Mouse (Mus musculus) MEL (cell line): ENCODE measurements around the gene Epha3. TPM values are rescaled to one million over a fixed set of nuclear protein-coding genes. Genes with fewer than 3 reads are reported as not detected.

Experiments used
- DNase-seq: peaks from one replicate; pipeline ENCODE4 v3.0.0; 2011; ENCODE audit warnings: low read depth, low spot score
- H3K27ac ChIP-seq: 2 replicates; pipeline ENCODE4 v1.5.1; 2012; ENCODE audit warnings: low read depth, mild to moderate bottlenecking, control low read depth, low read length, moderate library complexity; ENCODE audit not compliant: control insufficient read depth
- H3K27me3 ChIP-seq, 2 experiments: fragments of 150-350 bp in 1 of 2; sonication (generic) in 1 of 2; 2 replicates each; pipeline ENCODE4 v1.6.1; 2012; ENCODE audit warnings: low read length in 2 of 2, mild to moderate bottlenecking in 2 of 2, improper control_type of control experiment in 1 of 2, moderate library complexity in 1 of 2; ENCODE audit not compliant: insufficient read depth in 2 of 2, control insufficient read depth in 1 of 2
- H3K36me3 ChIP-seq, 2 experiments: 2 replicates each; pipeline ENCODE4 v1.6.1; 2012 to 2014; ENCODE audit warnings: low read length in 2 of 2, improper control_type of control experiment in 1 of 2, inconsistent platforms in 1 of 2, mild to moderate bottlenecking in 1 of 2; ENCODE audit not compliant: insufficient read depth in 2 of 2, control insufficient read depth in 1 of 2
- H3K4me1 ChIP-seq, 2 experiments: fragments of 150-350 bp in 1 of 2; sonication (generic) in 1 of 2; 2 replicates each; pipeline ENCODE4 v1.6.1; 2012; ENCODE audit warnings: low read length in 2 of 2, improper control_type of control experiment in 1 of 2, mild to moderate bottlenecking in 1 of 2; ENCODE audit not compliant: insufficient read depth in 2 of 2, control insufficient read depth in 1 of 2
- H3K4me3 ChIP-seq, 2 experiments: fragments of 150-350 bp in 1 of 2; sonication (generic) in 1 of 2; 2 replicates each; pipeline ENCODE4 v1.5.1; 2012; ENCODE audit warnings: low read depth in 2 of 2, low read length in 2 of 2, mild to moderate bottlenecking in 2 of 2, moderate library complexity in 2 of 2, control low read depth in 1 of 2, improper control_type of control experiment in 1 of 2; ENCODE audit not compliant: control insufficient read depth in 1 of 2, insufficient read depth in 1 of 2
- H3K79me2 ChIP-seq: 2 replicates; pipeline ENCODE4 v1.6.1; 2012; ENCODE audit warnings: mild to moderate bottlenecking, low read length, moderate library complexity; ENCODE audit not compliant: control insufficient read depth, poor library complexity, insufficient read depth
- H3K9ac ChIP-seq: 2 replicates; pipeline ENCODE4 v1.6.1; 2012; ENCODE audit warnings: low read depth, mild to moderate bottlenecking, control low read depth, low read length, moderate library complexity; ENCODE audit not compliant: control insufficient read depth, poor library complexity, severe bottlenecking
- H3K9me3 ChIP-seq: fragments of 150-350 bp; sonication (generic); replicated peaks from 2 replicates; pipeline ENCODE4 v1.6.1; 2012; ENCODE audit warnings: mild to moderate bottlenecking, low read length, improper control_type of control experiment, moderate library complexity; ENCODE audit not compliant: insufficient read depth
- BHLHE40 ChIP-seq: IDR thresholded peaks from 2 replicates; pipeline ENCODE4 v1.6.1; 2012; ENCODE audit warnings: low read depth, mild to moderate bottlenecking, inconsistent platforms, low read length, improper control_type of control experiment, borderline replicate concordance
- CHD2 ChIP-seq: IDR thresholded peaks from 2 replicates; pipeline ENCODE4 v1.6.1; 2011; ENCODE audit warnings: low read length, improper control_type of control experiment
- CTCF ChIP-seq, 3 experiments: IDR thresholded peaks in 2 of 3; conservative IDR thresholded peaks in 1 of 3; 2 replicates each; pipeline ENCODE4 v1.5.1; 2011 to 2012; ENCODE audit warnings: low read length in 3 of 3, low read depth in 2 of 3, mild to moderate bottlenecking in 2 of 3, improper control_type of control experiment in 1 of 3, inconsistent platforms in 1 of 3, mixed read lengths in 1 of 3, moderate library complexity in 1 of 3; ENCODE audit not compliant: control insufficient read depth in 1 of 3, insufficient read depth in 1 of 3, poor library complexity in 1 of 3, severe bottlenecking in 1 of 3
- ELF1 ChIP-seq: IDR thresholded peaks from 2 replicates; pipeline ENCODE4 v1.6.1; 2014; ENCODE audit warnings: low read depth, mild to moderate bottlenecking, inconsistent platforms, low read length, improper control_type of control experiment, moderate library complexity
- HCFC1 ChIP-seq: IDR thresholded peaks from 2 replicates; pipeline ENCODE4 v1.6.1; 2012; ENCODE audit warnings: low read depth, mild to moderate bottlenecking, inconsistent platforms, low read length, improper control_type of control experiment, moderate library complexity
- MAX ChIP-seq: IDR thresholded peaks from 2 replicates; pipeline ENCODE4 v1.6.1; 2011; ENCODE audit warnings: low read length, improper control_type of control experiment
- MAZ ChIP-seq: IDR thresholded peaks from 2 replicates; pipeline ENCODE4 v1.6.1; 2012; ENCODE audit warnings: low read depth, mild to moderate bottlenecking, inconsistent platforms, low read length, improper control_type of control experiment
- NELFE ChIP-seq: IDR thresholded peaks from 2 replicates; pipeline ENCODE4 v1.6.1; 2011; ENCODE audit warnings: low read depth, low read length, improper control_type of control experiment
- POLR2AphosphoS5 ChIP-seq: IDR thresholded peaks from 2 replicates; pipeline ENCODE4 v1.6.1; 2012; ENCODE audit warnings: low read depth, borderline replicate concordance, mild to moderate bottlenecking, inconsistent platforms, low read length, moderate library complexity, mixed read lengths
- SIN3A ChIP-seq: IDR thresholded peaks from 2 replicates; pipeline ENCODE4 v1.6.1; 2012; ENCODE audit warnings: low read length, improper control_type of control experiment, inconsistent platforms
- TBP ChIP-seq: IDR thresholded peaks from 2 replicates; pipeline ENCODE4 v1.8.0; 2011; ENCODE audit warnings: low read depth, low read length, improper control_type of control experiment
- UBTF ChIP-seq: IDR thresholded peaks from 2 replicates; pipeline ENCODE4 v1.6.1; 2012; ENCODE audit warnings: low read depth, mild to moderate bottlenecking, inconsistent platforms, low read length, improper control_type of control experiment, moderate library complexity, borderline replicate concordance; ENCODE audit not compliant: insufficient read depth
- USF1 ChIP-seq: IDR thresholded peaks from 2 replicates; pipeline ENCODE4 v1.6.1; 2014; ENCODE audit warnings: low read depth, mild to moderate bottlenecking, inconsistent platforms, low read length, improper control_type of control experiment, moderate library complexity
- USF2 ChIP-seq, 2 experiments: IDR thresholded peaks; 2 replicates each; pipeline ENCODE4 v1.6.1; 2011 to 2012; ENCODE audit warnings: improper control_type of control experiment in 2 of 2, low read length in 2 of 2, borderline replicate concordance in 1 of 2, inconsistent platforms in 1 of 2, low read depth in 1 of 2, mild to moderate bottlenecking in 1 of 2; ENCODE audit not compliant: insufficient read depth in 1 of 2
- polyA plus RNA-seq, 2 experiments: library from polyadenylated mRNA; stranded (reverse) in 1 of 2; unstranded in 1 of 2; fragments of >175 nt in 1 of 2; fragments of >200 nt in 1 of 2; gene quantifications; 2 replicates each; pipeline versions ENCODE4 v1.2.1 to v1.2.4; 2012; ENCODE audit warnings: low replicate concordance in 2 of 2, low read depth in 1 of 2; ENCODE audit not compliant: insufficient read length in 2 of 2, insufficient read depth in 1 of 2, missing spikeins in 1 of 2
- total RNA-seq: library from RNA; depleted of rRNA; stranded (reverse); fragments of 300-350 nt; gene quantifications from 2 replicates; pipeline ENCODE4 v1.2.3, GENCODE M21; 2012

The Epha3 gene
- total and polyA plus RNA-seq, 3 experiments, result not detected

DNA sequence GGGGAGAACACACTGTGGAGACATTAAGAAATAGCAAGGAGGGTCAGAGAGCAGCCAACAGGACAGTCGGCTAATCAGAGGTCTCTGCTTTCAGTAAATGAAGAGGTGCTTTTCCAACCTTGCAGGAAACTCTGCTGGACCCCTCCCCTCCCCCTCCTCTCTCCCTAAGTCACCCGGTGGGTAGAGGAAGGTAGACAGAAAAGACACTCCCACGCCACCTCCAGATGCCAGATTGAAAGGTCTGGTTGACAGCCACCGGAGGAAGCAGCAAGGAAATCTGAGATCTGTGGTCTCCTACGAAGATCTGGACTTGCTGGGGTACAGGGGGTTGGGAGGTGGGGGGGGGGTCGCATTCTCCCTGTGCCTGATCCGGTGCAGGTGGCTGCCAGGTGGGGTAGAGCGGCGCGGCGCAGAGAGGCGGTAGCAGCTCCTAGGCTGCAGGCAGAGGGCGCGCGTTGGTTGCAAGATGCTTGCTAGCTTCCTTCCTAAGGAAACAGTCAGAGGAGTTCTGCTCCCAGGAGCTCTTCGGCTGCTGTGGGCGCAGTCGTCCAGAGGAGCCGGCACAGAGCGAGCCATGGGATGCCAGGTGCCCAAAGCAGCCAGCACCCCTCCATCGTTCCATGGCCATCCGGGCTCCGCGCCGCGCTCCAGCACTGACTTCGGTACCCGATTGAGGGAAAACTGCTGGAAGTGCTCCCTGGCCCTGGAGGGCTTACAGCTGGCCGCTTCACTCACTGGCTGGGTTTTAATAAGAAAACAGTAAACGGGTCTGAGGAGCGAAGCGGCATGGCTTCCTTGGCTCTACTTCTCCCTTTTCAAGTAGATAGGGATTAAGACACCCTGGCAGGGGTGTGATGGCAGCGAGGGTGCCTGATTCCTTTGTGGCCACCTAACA, 7.1 kb downstream of the Epha3 start:
- H3K27ac ChIP-seq, result no peak overlapping the region
- no peak overlapping the region for H3K9ac ChIP-seq
- TF ChIP-seq SIN3A, result no peak
- TF ChIP-seq NELFE, result no peak
- no peak for TF ChIP-seq TBP
- no peak for TF ChIP-seq UBTF
- no peak overlapping the region for H3K4me3 ChIP-seq
- no peak for DNase-seq
- no peaks in the 10 kb centered on the region for H3K27me3 ChIP-seq
- no peaks in the 10 kb centered on the region for H3K4me1 ChIP-seq
- no peaks in the 10 kb centered on the region for H3K9me3 ChIP-seq
- H3K36me3 ChIP-seq, result no peaks in the 10 kb centered on the region
- H3K79me2 ChIP-seq, result no peaks in the 10 kb centered on the region

DNA sequence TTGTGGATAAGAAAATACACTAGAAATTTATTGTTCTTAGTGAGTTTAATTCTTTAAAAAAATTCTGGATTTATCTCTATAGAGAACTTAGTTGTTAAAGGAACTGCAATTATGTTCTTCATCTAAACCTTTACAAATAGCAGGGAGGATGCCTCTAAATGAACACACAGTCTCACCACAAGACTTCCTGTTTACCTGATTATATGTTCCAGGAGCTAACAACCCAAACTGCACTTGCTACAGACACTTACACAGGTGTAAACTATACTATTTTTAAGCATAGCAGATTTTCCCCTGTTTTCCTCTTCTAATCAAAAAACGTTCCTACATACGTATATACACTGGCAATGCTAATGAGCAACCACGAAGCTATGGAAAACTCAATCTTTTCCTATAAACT, 13.7 kb downstream of the Epha3 start:
- Histone ChIP-seq H3K4me3 (no peak overlapping the region), H3K27me3 (no peaks in the 10 kb centered on the region), H3K36me3 (no peaks in the 10 kb centered on the region), H3K4me1 (no peaks in the 10 kb centered on the region), H3K9me3 (no peaks in the 10 kb centered on the region), H3K79me2 (no peaks in the 10 kb centered on the region), H3K9ac (no peak overlapping the region), H3K27ac (no peak overlapping the region)
- TF ChIP-seq HCFC1 (no peak), USF2 (IDR thresholded peaks at IDR 0.05; ENCODE audit: borderline replicate concordance in 1 of 2, insufficient read depth in 1 of 2, low read depth in 1 of 2, low read length in 2 of 2) (no peak), POLR2AphosphoS5 (no peak), ELF1 (no peak), CTCF (IDR thresholded peaks at IDR 0.05 in 2 of 3, conservative IDR thresholded peaks at IDR 0.05 in 1 of 3; ENCODE audit: control insufficient read depth in 1 of 3, insufficient read depth in 1 of 3, low read depth in 2 of 3, low read length in 3 of 3, poor library complexity in 1 of 3, severe bottlenecking in 1 of 3) (no peak), SIN3A (no peak), MAX (no peak)
- DNase-seq, result no peak

DNA sequence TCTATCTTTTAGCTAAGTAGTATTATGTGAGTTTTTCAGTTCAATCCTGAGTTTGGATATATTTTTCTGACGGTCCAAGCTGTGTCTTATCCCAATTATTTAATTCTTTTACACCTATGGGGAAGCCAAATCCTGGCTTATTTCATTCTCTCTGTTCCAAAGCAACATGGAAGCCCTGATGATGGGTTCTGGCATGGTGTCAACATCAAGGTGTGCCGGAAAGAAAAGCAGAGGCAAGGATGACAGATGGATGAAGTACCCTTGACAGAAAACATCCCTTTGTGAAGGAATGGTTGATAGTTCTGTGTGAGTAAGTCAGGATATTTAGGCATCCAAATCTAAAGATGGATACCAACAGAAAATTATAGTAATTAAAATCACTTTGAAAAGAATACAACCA, 21.1 kb downstream of the Epha3 start:
- no peaks in the 10 kb centered on the region for H3K4me1 ChIP-seq
- H3K79me2 ChIP-seq, result no peaks in the 10 kb centered on the region
- H3K27me3 ChIP-seq, result no peaks in the 10 kb centered on the region
- no peaks in the 10 kb centered on the region for H3K9me3 ChIP-seq
- DNase-seq, result no peak
- H3K27ac ChIP-seq, result no peak overlapping the region
- H3K4me3 ChIP-seq, result no peak overlapping the region
- no peaks in the 10 kb centered on the region for H3K36me3 ChIP-seq
- no peak for TF ChIP-seq SIN3A
- TF ChIP-seq USF2 (IDR thresholded peaks at IDR 0.05; ENCODE audit: borderline replicate concordance in 1 of 2, insufficient read depth in 1 of 2, low read depth in 1 of 2, low read length in 2 of 2), result no peak
- no peak for TF ChIP-seq TBP
- no peak for TF ChIP-seq USF1
- TF ChIP-seq UBTF, result no peak
- no peak for TF ChIP-seq MAZ
- no peak for TF ChIP-seq BHLHE40
- TF ChIP-seq CHD2, result no peak
- no peak overlapping the region for H3K9ac ChIP-seq
